Mouse (Mus musculus) heart, postnatal 0 days (tissue): ENCODE measurements around the gene Gm10135.
"Not testable (repeated sequence)": the region's sequence is repeated elsewhere in the genome, so short reads cannot be mapped to it uniquely, and the experiment has no call there.

Source experiments
- CTCF ChIP-seq: IDR thresholded peaks from 2 replicates; pipeline ENCODE4 v1.5.1; 2016; ENCODE audit warnings: antibody characterized with exemption, control low read depth, low read depth
- EP300 ChIP-seq: IDR thresholded peaks from 2 replicates; pipeline ENCODE4 v1.6.1; 2016; ENCODE audit warnings: antibody characterized with exemption, low read depth

GRCm38 (mm10) chr5:73008230-73008629 lies 33.7 kb upstream of the Gm10135 start:
- TF ChIP-seq CTCF = peak; percentile 31
- not testable (repeated sequence) for TF ChIP-seq EP300
